Mouse (Mus musculus): ENCODE data around the gene Ak7.
A peak's percentile ranks its signal among the peaks of the same experiment; 100 is the strongest.

- no peak for TF ChIP-seq CTCF (IDR thresholded peaks at IDR 0.05; ENCODE audit: low read depth)
- TF ChIP-seq EP300 (IDR thresholded peaks at IDR 0.05; ENCODE audit: low read depth), result peak; percentile 20; the same call in 1 of the 2 replicates
These were observed 52.2 kb downstream of the Ak7 start for GRCm38 (mm10) chr12:105757816-105758497.

Data from liver, embryonic 14.5 days (tissue).